Mouse (Mus musculus): ENCODE results near the gene Mtf1. TPM values are rescaled to one million over a fixed set of nuclear protein-coding genes. Genes with fewer than 3 reads are reported as not detected.

Gene Mtf1
- total RNA-seq, 1 experiment, result 15.4 TPM

DNA sequence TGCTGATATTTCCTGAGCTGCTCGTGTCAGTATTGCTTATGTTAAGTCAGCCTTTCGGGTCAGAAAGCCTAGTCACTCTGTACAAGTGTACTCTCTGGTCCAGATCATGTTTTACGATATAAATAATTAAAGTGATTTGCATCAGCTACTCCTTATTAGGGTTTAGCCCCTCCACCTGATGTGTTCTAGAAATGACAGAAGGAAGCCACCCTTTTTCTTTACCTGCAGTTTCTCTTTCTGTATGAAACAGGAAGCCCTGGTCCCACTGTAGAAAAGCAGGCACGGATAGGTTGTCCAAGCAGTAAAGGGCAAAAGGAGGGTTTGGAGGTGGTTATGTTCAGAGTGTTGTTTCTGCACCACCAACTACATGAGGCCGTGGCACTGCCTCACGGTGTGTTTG is 1.5 kb downstream of the Mtf1 start:
- peaks cover 13% of the 10 kb centered on the region for H3K36me3 ChIP-seq (ENCODE audit: control insufficient read depth, insufficient read depth, low read length, poor library complexity, severe bottlenecking)
- H3K4me3 ChIP-seq (ENCODE audit: insufficient read depth in 1 of 2, low read depth in 1 of 2, low read length in 2 of 2, poor library complexity in 1 of 2, severe bottlenecking in 1 of 2), result peak overlapping the region; percentile 95 to 99; a peak in 3 of 4 replicates
- in situ Hi-C loops (cut with MboI; ENCODE audit: low sequenced_read_pairs in 2 of 2, unreplicated experiment in 2 of 2), result no loop called here
- no peak overlapping the region for H3K9ac ChIP-seq (ENCODE audit: insufficient read depth, low read depth, low read length, poor library complexity, severe bottlenecking)
- TF ChIP-seq CHD2 (IDR thresholded peaks at IDR 0.05; ENCODE audit: low read depth, low read length) (no peak), ZC3H11A (IDR thresholded peaks at IDR 0.05; ENCODE audit: borderline replicate concordance, low read depth, low read length) (no peak), HCFC1 (IDR thresholded peaks at IDR 0.05; ENCODE audit: borderline replicate concordance, insufficient read depth, low read length) (no peak), ZNF384 (IDR thresholded peaks at IDR 0.05; ENCODE audit: low read depth, low read length) (no peak), MAFK (IDR thresholded peaks at IDR 0.05; ENCODE audit: insufficient read depth, low read depth, low read length) (no peak)
- H3K27ac ChIP-seq (ENCODE audit: insufficient read depth, low read depth, low read length, poor library complexity, severe bottlenecking), result no peak overlapping the region
- no peaks in the 10 kb centered on the region for H3K9me3 ChIP-seq (ENCODE audit: control insufficient read depth, insufficient read depth, low read depth, low read length)
- H3K4me1 ChIP-seq (ENCODE audit: control insufficient read depth in 2 of 2, insufficient read depth in 2 of 2, low read length in 2 of 2, poor library complexity in 1 of 2), result peaks cover under 1 to 1% of the 10 kb centered on the region in 2 experiments; a peak in 3 of 4 replicates
- DNase-seq (ENCODE audit: low read depth, low spot score), result no peak

DNA sequence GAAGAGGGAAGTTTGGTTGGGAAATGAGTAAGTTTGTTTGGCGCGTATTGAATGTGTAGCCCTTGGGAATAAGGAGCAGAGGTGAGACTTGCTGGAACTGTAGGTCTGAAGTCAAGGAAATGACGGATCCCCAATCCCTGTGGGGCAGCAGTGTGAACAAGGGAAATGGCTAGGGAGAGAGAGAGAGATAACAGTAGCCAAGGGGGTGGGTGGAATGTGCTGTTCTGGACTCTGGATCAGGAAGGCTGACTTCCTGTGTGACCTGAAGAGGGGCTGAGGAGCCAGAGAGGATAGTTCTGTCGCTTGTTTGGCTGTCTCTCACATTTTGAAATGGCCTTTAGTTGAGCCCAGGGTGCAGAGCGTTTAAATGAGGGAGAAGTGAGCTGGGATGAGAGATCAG is 6.6 kb downstream of the Mtf1 start:
- TF ChIP-seq HCFC1 (IDR thresholded peaks at IDR 0.05; ENCODE audit: borderline replicate concordance, insufficient read depth, low read length) (no peak), CHD2 (IDR thresholded peaks at IDR 0.05; ENCODE audit: low read depth, low read length) (no peak), ZNF384 (IDR thresholded peaks at IDR 0.05; ENCODE audit: low read depth, low read length) (no peak)
- H3K4me1 ChIP-seq (ENCODE audit: control insufficient read depth in 2 of 2, insufficient read depth in 2 of 2, low read length in 2 of 2, poor library complexity in 1 of 2), result peaks cover 0 to 3% of the 10 kb centered on the region in 2 experiments; a peak in 2 of 4 replicates
- no peaks in the 10 kb centered on the region for H3K9me3 ChIP-seq (ENCODE audit: control insufficient read depth, insufficient read depth, low read depth, low read length)
- peaks cover 17% of the 10 kb centered on the region for H3K36me3 ChIP-seq (ENCODE audit: control insufficient read depth, insufficient read depth, low read length, poor library complexity, severe bottlenecking)
- in situ Hi-C loops (cut with MboI; ENCODE audit: low sequenced_read_pairs in 2 of 2, unreplicated experiment in 2 of 2), result no loop called here
- no peak overlapping the region for H3K4me3 ChIP-seq (ENCODE audit: insufficient read depth in 1 of 2, low read depth in 1 of 2, low read length in 2 of 2, poor library complexity in 1 of 2, severe bottlenecking in 1 of 2)
- H3K27ac ChIP-seq (ENCODE audit: insufficient read depth, low read depth, low read length, poor library complexity, severe bottlenecking), result no peak overlapping the region
- no peak for DNase-seq (ENCODE audit: low read depth, low spot score)
- H3K9ac ChIP-seq (ENCODE audit: insufficient read depth, low read depth, low read length, poor library complexity, severe bottlenecking), result no peak overlapping the region

DNA sequence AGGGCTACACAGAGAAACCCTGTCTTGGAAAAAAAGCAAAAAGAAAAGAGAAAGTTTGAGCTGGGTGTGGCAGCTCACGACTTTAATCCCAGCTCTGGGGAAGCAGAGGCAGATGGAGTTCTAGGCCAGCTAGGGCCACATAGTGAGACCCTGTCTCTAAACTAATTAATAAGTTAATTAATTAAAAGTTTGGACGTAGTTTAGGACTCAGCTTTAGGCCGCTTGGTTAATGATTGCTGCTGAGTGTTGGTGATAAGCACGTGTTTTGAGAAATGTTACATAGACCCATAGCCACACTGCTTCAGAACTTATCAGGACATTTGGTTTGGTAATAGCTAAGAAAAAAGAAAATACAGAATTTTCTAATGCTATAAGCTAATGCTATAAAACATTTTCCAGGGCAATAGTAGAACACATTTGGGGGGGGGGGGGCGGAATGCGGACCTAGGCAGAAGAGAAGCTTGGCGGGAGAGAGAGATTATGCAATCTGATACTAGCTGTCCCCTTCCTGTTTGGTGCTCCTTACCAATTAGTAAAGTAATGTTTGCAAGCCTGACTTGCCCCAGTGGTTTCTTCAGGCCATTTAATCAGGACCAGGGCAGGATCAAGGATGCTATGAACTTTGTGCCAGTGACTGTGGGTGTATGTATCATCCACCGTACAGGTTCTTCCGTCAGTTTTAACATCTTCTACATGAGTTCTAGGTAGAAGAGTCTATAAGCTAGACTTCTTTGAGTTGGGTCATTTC is 7.4 kb downstream of the Mtf1 start:
- in situ Hi-C loops (cut with MboI; ENCODE audit: low sequenced_read_pairs in 2 of 2, unreplicated experiment in 2 of 2), result no loop called here
- H3K36me3 ChIP-seq (ENCODE audit: control insufficient read depth, insufficient read depth, low read length, poor library complexity, severe bottlenecking), result peaks cover 17% of the 10 kb centered on the region

DNA sequence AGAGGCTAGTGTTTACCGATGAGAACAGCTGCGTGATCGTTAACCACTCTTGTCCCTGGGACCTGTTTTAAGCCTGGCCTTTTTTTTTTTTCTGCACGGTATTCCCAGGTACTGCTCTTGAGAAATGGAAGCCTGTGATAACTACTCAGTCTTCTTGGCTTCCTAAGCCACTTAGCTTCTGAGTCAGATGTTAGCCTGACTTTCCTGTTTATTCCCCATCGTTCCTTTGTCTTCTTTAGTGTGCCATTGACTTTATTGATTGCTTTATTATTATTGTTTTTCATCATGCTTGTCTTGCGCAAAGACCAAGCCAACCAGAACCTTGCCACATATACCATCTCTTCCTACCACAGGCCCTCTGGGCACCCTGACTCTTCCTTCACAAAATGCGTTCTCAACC is 8.2 kb downstream of the Mtf1 start:
- Histone ChIP-seq H3K4me3 (ENCODE audit: insufficient read depth in 1 of 2, low read depth in 1 of 2, low read length in 2 of 2, poor library complexity in 1 of 2, severe bottlenecking in 1 of 2) (no peak overlapping the region), H3K36me3 (ENCODE audit: control insufficient read depth, insufficient read depth, low read length, poor library complexity, severe bottlenecking) (peaks cover 11% of the 10 kb centered on the region), H3K9me3 (ENCODE audit: control insufficient read depth, insufficient read depth, low read depth, low read length) (no peaks in the 10 kb centered on the region), H3K27ac (ENCODE audit: insufficient read depth, low read depth, low read length, poor library complexity, severe bottlenecking) (no peak overlapping the region), H3K9ac (ENCODE audit: insufficient read depth, low read depth, low read length, poor library complexity, severe bottlenecking) (no peak overlapping the region), H3K4me1 (ENCODE audit: control insufficient read depth in 2 of 2, insufficient read depth in 2 of 2, low read length in 2 of 2, poor library complexity in 1 of 2) (peaks cover 0 to 3% of the 10 kb centered on the region in 2 experiments; a peak in 2 of 4 replicates)
- DNase-seq (ENCODE audit: low read depth, low spot score), result no peak
- TF ChIP-seq ZC3H11A (IDR thresholded peaks at IDR 0.05; ENCODE audit: borderline replicate concordance, low read depth, low read length) (no peak), CHD2 (IDR thresholded peaks at IDR 0.05; ENCODE audit: low read depth, low read length) (no peak), HCFC1 (IDR thresholded peaks at IDR 0.05; ENCODE audit: borderline replicate concordance, insufficient read depth, low read length) (no peak), ZNF384 (IDR thresholded peaks at IDR 0.05; ENCODE audit: low read depth, low read length) (no peak), MAFK (IDR thresholded peaks at IDR 0.05; ENCODE audit: insufficient read depth, low read depth, low read length) (no peak)
- in situ Hi-C loops (cut with MboI; ENCODE audit: low sequenced_read_pairs in 2 of 2, unreplicated experiment in 2 of 2), result no loop called here

More for the DNA sequence above, 7.4 kb downstream of the Mtf1 start:
- peaks cover 0 to 3% of the 10 kb centered on the region in 2 experiments; a peak in 2 of 4 replicates for H3K4me1 ChIP-seq (ENCODE audit: control insufficient read depth in 2 of 2, insufficient read depth in 2 of 2, low read length in 2 of 2, poor library complexity in 1 of 2)
- DNase-seq (ENCODE audit: low read depth, low spot score), result no peak
- H3K9me3 ChIP-seq (ENCODE audit: control insufficient read depth, insufficient read depth, low read depth, low read length), result no peaks in the 10 kb centered on the region
- no peak overlapping the region for H3K9ac ChIP-seq (ENCODE audit: insufficient read depth, low read depth, low read length, poor library complexity, severe bottlenecking)
- no peak overlapping the region for H3K27ac ChIP-seq (ENCODE audit: insufficient read depth, low read depth, low read length, poor library complexity, severe bottlenecking)
- TF ChIP-seq MAFK (IDR thresholded peaks at IDR 0.05; ENCODE audit: insufficient read depth, low read depth, low read length) (no peak), ZNF384 (IDR thresholded peaks at IDR 0.05; ENCODE audit: low read depth, low read length) (no peak), HCFC1 (IDR thresholded peaks at IDR 0.05; ENCODE audit: borderline replicate concordance, insufficient read depth, low read length) (no peak), CHD2 (IDR thresholded peaks at IDR 0.05; ENCODE audit: low read depth, low read length) (no peak), ZC3H11A (IDR thresholded peaks at IDR 0.05; ENCODE audit: borderline replicate concordance, low read depth, low read length) (no peak)
- no peak overlapping the region for H3K4me3 ChIP-seq (ENCODE audit: insufficient read depth in 1 of 2, low read depth in 1 of 2, low read length in 2 of 2, poor library complexity in 1 of 2, severe bottlenecking in 1 of 2)

Measured in ES-E14 (cell line).